In the genomic region with DNA sequence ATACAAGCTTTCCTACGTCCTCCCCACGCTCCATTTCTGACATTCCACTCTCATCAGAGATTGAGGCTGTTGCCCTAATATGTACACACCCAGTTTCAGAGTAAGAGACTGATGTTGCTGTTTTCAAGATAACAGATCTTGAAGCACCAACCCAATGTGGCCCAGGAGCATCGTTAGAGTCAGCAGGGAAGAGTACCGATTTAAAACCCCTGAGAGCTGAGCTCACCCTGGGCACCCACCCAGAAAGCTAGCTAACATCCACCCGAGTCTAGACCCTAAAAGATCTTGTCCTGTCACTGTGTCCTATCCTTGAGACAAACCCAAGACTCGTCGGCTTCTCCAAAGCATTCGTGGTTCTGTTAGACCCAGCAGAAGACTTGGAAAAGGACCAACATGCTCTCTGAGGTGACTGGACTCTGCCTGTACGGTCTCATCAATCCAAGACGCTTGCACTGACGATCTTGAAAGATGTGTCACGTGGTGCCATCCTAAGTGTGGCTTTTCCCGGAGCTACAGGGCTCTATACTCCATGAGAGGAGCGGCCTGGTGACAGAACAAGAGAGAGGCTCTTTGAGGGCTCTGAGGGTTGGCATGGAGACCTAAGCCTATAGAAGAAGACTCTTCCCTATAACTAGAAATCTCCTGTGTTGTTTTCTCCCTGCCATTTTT, we compare ENCODE assay signal across 14 mouse cellular contexts.
DNase-seq lines count a peak whose midpoint lies in the region; ATAC-seq and TF ChIP-seq lines count a peak whose summit lies in the region.
"Had no signal": no experiment of that assay in that cellular context is flagged by ENCODE, and none has a peak within 500 bp of the region (broad histone marks: within the 10 kb centered on the region; RNA-seq: fewer than 3 reads in every experiment).

No protein-coding gene starts in this region.

- peak overlapping the region; percentile 49; the same call in 1 of the 2 replicates for H3K27ac ChIP-seq in heart, embryonic 13.5 days (replicated peaks)
- H3K27ac ChIP-seq in heart, embryonic 11.5 days (ENCODE audit: low read depth, low read length): no peak overlapping the region
- H3K27ac ChIP-seq in embryonic facial prominence, embryonic 13.5 days: peak overlapping the region; percentile 23; the same call in 1 of the 2 replicates
- peak overlapping the region; percentile 46; the same call in 1 of the 2 replicates for H3K27ac ChIP-seq in limb, embryonic 12.5 days
- no peak overlapping the region for H3K27ac ChIP-seq in lung, postnatal 0 days (ENCODE audit: low read length)
- H3K27ac ChIP-seq: forebrain, embryonic 10.5 days; kidney, postnatal 0 days; layer of hippocampus, adult 2 months; macrophage had no signal

- no peak overlapping the region for H3K4me3 ChIP-seq in heart, embryonic 13.5 days
- H3K4me3 ChIP-seq in heart, embryonic 11.5 days (ENCODE audit: low read depth, low read length): no peak overlapping the region
- no peak overlapping the region for H3K4me3 ChIP-seq in embryonic facial prominence, embryonic 13.5 days
- no peak overlapping the region for H3K4me3 ChIP-seq in limb, embryonic 12.5 days (replicated peaks)
- no peak overlapping the region for H3K4me3 ChIP-seq in lung, postnatal 0 days (ENCODE audit: low read depth, low read length)
- H3K4me3 ChIP-seq: forebrain, embryonic 10.5 days; layer of hippocampus, adult 2 months had no signal

- no peaks in the 10 kb centered on the region for H3K9me3 ChIP-seq in heart, embryonic 13.5 days
- H3K9me3 ChIP-seq in heart, embryonic 11.5 days (replicated peaks; ENCODE audit: control insufficient read depth, low read length): no peaks in the 10 kb centered on the region
- H3K9me3 ChIP-seq in embryonic facial prominence, embryonic 13.5 days: no peaks in the 10 kb centered on the region
- H3K9me3 ChIP-seq in limb, embryonic 12.5 days: no peaks in the 10 kb centered on the region
- H3K9me3 ChIP-seq in lung, postnatal 0 days (ENCODE audit: low read length): no peaks in the 10 kb centered on the region

- TF ChIP-seq CTCF in lung, postnatal 0 days (IDR thresholded peaks at IDR 0.05): no peak

- 68% methylated on average over 14 of the region's 14 CpGs for WGBS in heart, embryonic 13.5 days
- 72% methylated on average over 14 of the region's 14 CpGs for WGBS in heart, embryonic 11.5 days (ENCODE audit: insufficient replicate concordance)
- 85% methylated on average over 14 of the region's 14 CpGs for WGBS in embryonic facial prominence, embryonic 13.5 days
- WGBS in limb, embryonic 12.5 days: 87% methylated on average over 14 of the region's 14 CpGs
- WGBS in lung, postnatal 0 days: 65% methylated on average over 14 of the region's 14 CpGs

- H3K4me1 ChIP-seq in heart, embryonic 13.5 days: peaks cover 67% of the 10 kb centered on the region
- peaks cover 20% of the 10 kb centered on the region; the same call in 1 of the 2 replicates for H3K4me1 ChIP-seq in heart, embryonic 11.5 days (ENCODE audit: control insufficient read depth, insufficient read depth, low read length)
- peaks cover 79% of the 10 kb centered on the region for H3K4me1 ChIP-seq in embryonic facial prominence, embryonic 13.5 days
- H3K4me1 ChIP-seq in limb, embryonic 12.5 days (replicated peaks): peaks cover 69% of the 10 kb centered on the region
- peaks cover 18% of the 10 kb centered on the region; the same call in 1 of the 2 replicates for H3K4me1 ChIP-seq in lung, postnatal 0 days (ENCODE audit: insufficient read depth, low read depth, low read length)

- H3K9ac ChIP-seq in heart, embryonic 13.5 days: no peak overlapping the region; the same call in 1 of the 2 replicates
- no peak overlapping the region for H3K9ac ChIP-seq in heart, embryonic 11.5 days (ENCODE audit: low read depth, low read length)
- no peak overlapping the region for H3K9ac ChIP-seq in embryonic facial prominence, embryonic 13.5 days
- no peak overlapping the region for H3K9ac ChIP-seq in limb, embryonic 12.5 days (replicated peaks)
- no peak overlapping the region for H3K9ac ChIP-seq in lung, postnatal 0 days (replicated peaks; ENCODE audit: low read depth)

- ATAC-seq in heart, embryonic 13.5 days (ENCODE audit: extremely low read depth, insufficient number of reproducible peaks, low FRiP score, low TSS enrichment): no peak
- ATAC-seq in heart, embryonic 11.5 days (replicated peaks; ENCODE audit: insufficient number of reproducible peaks, low FRiP score, low TSS enrichment): no peak
- ATAC-seq in embryonic facial prominence, embryonic 13.5 days (ENCODE audit: insufficient number of reproducible peaks, insufficient read depth, low FRiP score, low TSS enrichment, low read depth): no peak
- no peak for ATAC-seq in limb, embryonic 12.5 days (ENCODE audit: insufficient number of reproducible peaks, insufficient read depth, low FRiP score, low TSS enrichment, low read depth)
- ATAC-seq in lung, postnatal 0 days: no peak

- DNase-seq in NIH3T3 (ENCODE audit: low read depth): peak; percentile 80
- DNase-seq in B cell, adult 2 months: no peak
- no peak for DNase-seq in lung, postnatal 0 days (ENCODE audit: low spot score)
- DNase-seq: adrenal gland, postnatal 14 days; midbrain, embryonic 14.5 days; right cerebral cortex, postnatal 4 days had no signal

- H3K36me3 ChIP-seq in heart, embryonic 13.5 days: no peaks in the 10 kb centered on the region
- no peaks in the 10 kb centered on the region for H3K36me3 ChIP-seq in heart, embryonic 11.5 days (ENCODE audit: control insufficient read depth, insufficient read depth, low read length)
- H3K36me3 ChIP-seq in embryonic facial prominence, embryonic 13.5 days: no peaks in the 10 kb centered on the region
- H3K36me3 ChIP-seq in limb, embryonic 12.5 days: no peaks in the 10 kb centered on the region
- H3K36me3 ChIP-seq in lung, postnatal 0 days (ENCODE audit: insufficient read depth, low read length): no peaks in the 10 kb centered on the region
- H3K36me3 ChIP-seq: forebrain, embryonic 10.5 days had no signal

- H3K27me3 ChIP-seq in heart, embryonic 13.5 days (replicated peaks): no peaks in the 10 kb centered on the region
- H3K27me3 ChIP-seq in heart, embryonic 11.5 days (ENCODE audit: control insufficient read depth, insufficient read depth, low read length): no peaks in the 10 kb centered on the region
- no peaks in the 10 kb centered on the region for H3K27me3 ChIP-seq in embryonic facial prominence, embryonic 13.5 days
- H3K27me3 ChIP-seq in limb, embryonic 12.5 days: no peaks in the 10 kb centered on the region
- no peaks in the 10 kb centered on the region for H3K27me3 ChIP-seq in lung, postnatal 0 days (replicated peaks; ENCODE audit: insufficient read depth, low read length)

- no peak for TF ChIP-seq EP300 in lung, postnatal 0 days (IDR thresholded peaks at IDR 0.05)

- H3K4me2 ChIP-seq in heart, embryonic 13.5 days: no peak overlapping the region
- no peak overlapping the region for H3K4me2 ChIP-seq in heart, embryonic 11.5 days
- H3K4me2 ChIP-seq in embryonic facial prominence, embryonic 13.5 days: no peak overlapping the region
- no peak overlapping the region for H3K4me2 ChIP-seq in limb, embryonic 12.5 days
- no peak overlapping the region for H3K4me2 ChIP-seq in lung, postnatal 0 days (replicated peaks; ENCODE audit: low read depth, low read length)

Comparison
In these comparisons a context has a peak if more than half of its experiments do, and no peak if none do; other contexts are left out.
1. H3K27ac ChIP-seq: peak in heart, embryonic 13.5 days (single experiment), embryonic facial prominence, embryonic 13.5 days (single experiment) and limb, embryonic 12.5 days (single experiment); none in heart, embryonic 11.5 days (single experiment) and lung, postnatal 0 days (single experiment).